Mouse (Mus musculus) liver, embryonic 15.5 days (tissue): Measurements from ENCODE around the gene P4ha1. TPM values are rescaled to one million over a fixed set of nuclear protein-coding genes. Genes with fewer than 3 reads are reported as not detected.
"Not testable (repeated sequence)": the region's sequence is repeated elsewhere in the genome, so short reads cannot be mapped to it uniquely, and the experiment has no call there.

Source experiments
- ATAC-seq: fragments of 200-750 bp; cut with Nextera tagmentation; 2 replicates; pipeline ENCODE4 v1.8.0; 2017; ENCODE audit warnings: moderate number of reproducible peaks, mild to moderate bottlenecking, moderate library complexity; ENCODE audit not compliant: insufficient read depth
- H3K27ac ChIP-seq: fragments of 300-500 bp; sonication (generic); replicated peaks from 2 replicates; pipeline ENCODE4 v1.5.1; 2015; ENCODE audit warnings: mild to moderate bottlenecking, inconsistent platforms
- H3K27me3 ChIP-seq: fragments of 300-500 bp; sonication (generic); 2 replicates; pipeline ENCODE4 v1.6.1; 2015; ENCODE audit warnings: mild to moderate bottlenecking, inconsistent platforms
- H3K36me3 ChIP-seq: fragments of 300-500 bp; sonication (generic); replicated peaks from 2 replicates; pipeline ENCODE4 v1.6.1; 2015; ENCODE audit warnings: moderate library complexity, mild to moderate bottlenecking, inconsistent platforms
- H3K4me1 ChIP-seq: fragments of 300-500 bp; sonication (generic); replicated peaks from 2 replicates; pipeline ENCODE4 v1.6.1; 2015; ENCODE audit warnings: inconsistent platforms
- H3K4me2 ChIP-seq: fragments of 300-500 bp; sonication (generic); 2 replicates; pipeline ENCODE4 v1.6.1; 2015; ENCODE audit warnings: moderate library complexity, mild to moderate bottlenecking, inconsistent platforms
- H3K4me3 ChIP-seq: fragments of 300-500 bp; sonication (generic); replicated peaks from 2 replicates; pipeline ENCODE4 v1.5.1; 2015; ENCODE audit warnings: mild to moderate bottlenecking, inconsistent platforms
- H3K9ac ChIP-seq: fragments of 300-500 bp; sonication (generic); 2 replicates; pipeline ENCODE4 v1.6.1; 2015; ENCODE audit warnings: moderate library complexity, mild to moderate bottlenecking, inconsistent platforms
- H3K9me3 ChIP-seq: fragments of 300-500 bp; sonication (generic); replicated peaks from 2 replicates; pipeline ENCODE4 v1.6.1; 2016; ENCODE audit warnings: inconsistent platforms
- WGBS: fragments of 180-500 bp; shearing (Covaris S2); methylation state at CpG from one replicate; pipeline ENCODE4 v1.1.7; 2015; ENCODE audit warnings: mixed read lengths; ENCODE audit not compliant: insufficient replicate concordance; 5-methylcytosine and 5-hydroxymethylcytosine counted together
- polyA plus RNA-seq: library from polyadenylated mRNA; unstranded; fragments of >200 nt; fragmentation: Nextera tagmentation; extraction: Ambion mirVana; gene quantifications from 2 replicates; pipeline ENCODE4 v1.2.1, GENCODE M21; 2015

The P4ha1 gene
- polyA plus RNA-seq, 1 experiment from 2014 or later: 13.6 TPM

DNA sequence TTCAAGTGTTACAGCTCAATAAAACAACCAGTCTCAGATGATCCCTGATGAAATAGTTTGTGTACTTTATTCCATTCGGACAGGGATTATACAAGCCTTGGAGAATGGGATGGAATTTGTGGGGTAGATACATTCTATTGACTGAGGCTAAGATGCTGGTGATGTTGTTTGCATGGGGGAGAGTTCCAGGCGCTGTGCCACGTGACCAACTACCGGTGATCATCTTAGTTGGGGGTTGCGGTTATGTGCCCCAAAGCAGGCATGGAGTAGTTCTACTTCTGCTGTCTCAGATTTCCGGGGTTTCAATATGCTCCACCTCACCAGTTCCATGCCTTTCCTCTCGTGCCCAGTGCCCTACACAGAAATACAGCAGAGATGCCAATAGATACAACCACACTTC is 31.0 kb upstream of the P4ha1 start:
- H3K4me2 ChIP-seq: no peak overlapping the region
- no peak overlapping the region for H3K27ac ChIP-seq
- H3K9me3 ChIP-seq: no peaks in the 10 kb centered on the region
- no peak overlapping the region for H3K4me3 ChIP-seq
- H3K9ac ChIP-seq: no peak overlapping the region
- no peaks in the 10 kb centered on the region for H3K27me3 ChIP-seq
- no peak for ATAC-seq
- WGBS: 64% methylated on average over 7 of the region's 7 CpGs
- H3K36me3 ChIP-seq: no peaks in the 10 kb centered on the region
- peaks cover 15% of the 10 kb centered on the region; the same call in 1 of the 2 replicates for H3K4me1 ChIP-seq

DNA sequence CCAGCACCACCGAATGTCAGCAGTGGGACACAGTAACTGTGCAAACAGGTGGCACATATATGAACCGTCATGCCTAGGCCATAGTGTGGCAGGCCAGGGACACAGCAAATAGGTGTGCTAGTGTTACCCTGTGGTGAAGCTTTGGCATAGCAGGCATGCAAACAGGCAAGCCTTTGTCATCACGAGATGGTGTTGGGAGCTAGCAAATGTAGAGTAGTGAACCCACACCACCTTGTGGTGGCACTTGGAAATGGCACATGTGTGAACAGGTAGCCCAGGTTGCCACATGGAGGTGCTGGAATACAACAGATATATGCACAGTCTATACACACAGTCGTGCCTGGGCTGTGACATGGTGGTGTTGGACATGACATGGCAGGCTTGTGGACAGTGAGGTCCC is 30.5 kb upstream of the P4ha1 start:
- no peak overlapping the region for H3K4me2 ChIP-seq
- no peaks in the 10 kb centered on the region for H3K36me3 ChIP-seq
- H3K4me3 ChIP-seq: no peak overlapping the region
- H3K9me3 ChIP-seq: no peaks in the 10 kb centered on the region
- no peaks in the 10 kb centered on the region for H3K27me3 ChIP-seq
- WGBS: 27% methylated on average over 4 of the region's 4 CpGs
- no peak overlapping the region for H3K9ac ChIP-seq
- H3K4me1 ChIP-seq: peaks cover 10% of the 10 kb centered on the region; the same call in 1 of the 2 replicates
- H3K27ac ChIP-seq: no peak overlapping the region
- no peak; the same call in 1 of the 2 replicates for ATAC-seq

DNA sequence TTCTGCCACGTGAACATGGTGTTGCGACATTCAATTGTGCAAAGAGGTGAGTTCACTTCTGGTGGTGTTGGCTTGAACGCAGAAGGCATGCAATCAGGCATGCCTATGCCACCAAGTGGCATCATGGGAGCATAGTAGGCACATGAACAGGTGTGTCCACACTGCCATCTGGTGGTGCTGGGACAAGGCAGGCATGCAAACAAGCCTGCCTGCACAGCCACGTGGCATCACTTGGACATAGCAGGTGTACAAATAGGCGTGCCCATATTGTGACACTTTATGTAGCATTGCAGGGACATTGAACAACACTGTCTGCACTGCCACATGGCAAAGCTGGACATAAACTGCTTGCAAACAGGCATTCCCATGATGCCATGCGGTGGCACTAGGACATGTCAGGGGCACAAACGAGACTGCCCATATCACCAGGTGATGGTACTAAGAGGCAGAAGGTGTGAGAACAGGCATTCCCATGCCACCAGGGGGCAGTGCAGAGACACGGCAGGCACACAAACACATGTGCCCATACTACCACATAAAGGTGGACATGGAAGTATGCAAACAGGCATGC is 27.8 kb upstream of the P4ha1 start:
- 0 out of 2 replicates have a peak, but pooled peaks cover 6% of the 10 kb centered on the region for H3K4me1 ChIP-seq
- ATAC-seq: no peak
- 45% methylated on average over 8 of the region's 8 CpGs for WGBS

DNA sequence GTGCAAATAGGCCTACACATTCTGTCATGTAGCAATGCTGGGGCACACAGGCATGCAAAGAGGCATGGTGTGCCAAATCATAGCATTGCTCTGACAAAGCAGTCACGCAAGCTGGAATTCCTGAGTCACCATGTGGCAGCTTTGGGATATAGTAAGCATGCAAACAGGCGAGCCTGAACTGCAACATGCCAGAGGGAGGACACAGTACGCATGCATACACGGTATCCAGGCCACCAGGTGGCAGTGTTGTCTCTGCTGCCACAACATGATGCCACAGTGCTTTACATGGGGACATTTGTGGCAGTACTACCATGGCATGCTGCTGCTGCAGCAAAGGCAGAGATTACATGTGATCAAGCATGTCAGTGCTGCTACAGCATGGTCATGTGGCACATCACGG is 26.8 kb upstream of the P4ha1 start:
- WGBS: 23% methylated on average over 5 of the region's 5 CpGs
- H3K4me1 ChIP-seq: 0 out of 2 replicates have a peak, but pooled peaks cover 4% of the 10 kb centered on the region
- H3K27ac ChIP-seq: no peak overlapping the region
- no peaks in the 10 kb centered on the region for H3K9me3 ChIP-seq
- no peak overlapping the region for H3K4me3 ChIP-seq
- peak; percentile 49; the same call in 1 of the 2 replicates for ATAC-seq
- H3K9ac ChIP-seq: no peak overlapping the region
- no peaks in the 10 kb centered on the region for H3K27me3 ChIP-seq
- no peak overlapping the region for H3K4me2 ChIP-seq
- no peaks in the 10 kb centered on the region for H3K36me3 ChIP-seq

More for the DNA sequence above, 27.8 kb upstream of the P4ha1 start:
- H3K9me3 ChIP-seq: no peaks in the 10 kb centered on the region
- H3K4me3 ChIP-seq: no peak overlapping the region
- no peak overlapping the region for H3K27ac ChIP-seq
- no peak overlapping the region for H3K4me2 ChIP-seq
- no peaks in the 10 kb centered on the region for H3K27me3 ChIP-seq
- H3K36me3 ChIP-seq: no peaks in the 10 kb centered on the region
- H3K9ac ChIP-seq: no peak overlapping the region

DNA sequence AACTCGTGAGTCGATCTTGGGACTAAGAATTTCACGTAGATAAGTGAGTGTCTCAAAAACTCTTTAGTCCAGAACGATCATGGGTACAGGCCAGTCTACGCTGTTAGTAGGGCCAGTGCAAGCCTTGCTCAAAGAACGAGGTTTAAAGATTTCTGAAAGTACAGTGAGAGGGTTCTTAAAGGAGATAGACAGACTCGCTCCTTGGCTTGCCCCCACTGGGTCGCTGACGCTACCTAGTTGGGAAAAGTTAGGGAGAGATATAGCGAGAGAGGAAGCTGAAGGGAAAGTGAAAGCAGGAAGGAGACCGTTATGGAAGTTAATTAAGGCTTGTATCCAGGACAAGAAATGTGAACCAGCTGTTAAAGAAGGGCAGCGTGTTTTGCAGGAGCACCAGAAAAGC is 20.4 kb upstream of the P4ha1 start:
- 79% methylated on average over 12 of the region's 12 CpGs for WGBS
- H3K4me3 ChIP-seq, H3K4me2 ChIP-seq, H3K27me3 ChIP-seq, H3K9ac ChIP-seq, ATAC-seq, H3K36me3 ChIP-seq, H3K9me3 ChIP-seq, H3K4me1 ChIP-seq, H3K27ac ChIP-seq: not testable (repeated sequence)

DNA sequence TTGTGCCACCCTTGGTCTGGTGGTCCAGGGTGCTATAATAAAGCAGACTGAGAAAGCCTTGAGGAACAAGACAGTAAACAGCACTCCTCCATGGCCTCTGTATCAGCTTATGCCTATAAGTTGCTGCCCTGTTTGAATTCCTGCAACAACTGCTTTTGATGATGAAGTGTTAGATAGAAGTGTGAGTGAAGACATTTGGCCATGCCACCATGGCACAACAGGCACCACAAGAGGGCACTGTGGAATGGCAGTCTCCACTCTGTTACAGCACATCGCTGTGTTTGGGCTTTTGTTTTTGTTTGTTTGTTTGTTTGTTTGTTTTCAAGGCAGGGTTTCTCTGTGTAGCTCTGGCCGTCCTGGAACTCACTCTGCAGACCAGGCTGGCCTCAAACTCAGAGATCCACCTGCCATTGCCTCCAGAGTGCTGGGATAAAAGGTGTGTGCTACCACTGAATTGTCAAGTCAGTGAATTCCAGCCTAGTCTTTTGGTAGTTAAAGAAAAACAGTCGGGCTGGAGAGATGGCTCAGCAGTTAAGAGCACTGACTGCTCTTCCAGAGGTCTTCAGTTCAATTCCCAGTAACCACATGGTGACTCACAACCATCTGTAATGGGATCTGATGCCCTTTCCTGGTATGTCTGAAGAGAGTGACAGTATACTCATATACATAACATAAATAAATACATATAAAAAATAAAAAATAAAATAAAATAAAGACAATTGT is 13.9 kb upstream of the P4ha1 start:
- Histone ChIP-seq H3K27me3 (no peaks in the 10 kb centered on the region), H3K4me3 (no peak overlapping the region), H3K36me3 (no peaks in the 10 kb centered on the region), H3K4me2 (no peak overlapping the region), H3K9ac (no peak overlapping the region), H3K4me1 (no peaks in the 10 kb centered on the region), H3K9me3 (no peaks in the 10 kb centered on the region), H3K27ac (no peak overlapping the region)
- ATAC-seq: no peak
- 32% methylated on average over 3 of the region's 3 CpGs for WGBS

DNA sequence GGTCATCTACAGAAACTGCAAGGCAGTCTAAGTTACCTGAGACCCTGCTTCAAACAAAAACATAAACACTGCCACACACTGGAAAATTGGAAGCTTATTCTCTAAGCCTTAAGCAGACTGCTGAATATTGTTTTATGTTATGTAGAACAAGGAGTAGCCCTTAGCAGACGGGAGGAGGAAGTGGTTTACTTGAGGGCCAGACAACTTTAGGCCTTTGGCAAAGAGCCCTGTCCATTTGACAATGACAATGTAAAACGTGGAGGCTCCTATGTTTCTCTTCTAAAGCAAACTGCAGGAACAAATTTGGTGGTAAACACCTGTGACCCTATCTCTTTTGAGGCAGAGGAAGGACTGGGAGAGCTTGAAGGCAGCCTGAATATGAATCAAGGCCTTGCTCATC is 13.0 kb upstream of the P4ha1 start:
- Histone ChIP-seq H3K36me3 (no peaks in the 10 kb centered on the region), H3K27ac (no peak overlapping the region), H3K9me3 (no peaks in the 10 kb centered on the region), H3K4me1 (no peaks in the 10 kb centered on the region), H3K27me3 (no peaks in the 10 kb centered on the region), H3K9ac (no peak overlapping the region), H3K4me3 (no peak overlapping the region), H3K4me2 (no peak overlapping the region)
- ATAC-seq: no peak
- WGBS: 18% methylated on average over 2 of the region's 2 CpGs

DNA sequence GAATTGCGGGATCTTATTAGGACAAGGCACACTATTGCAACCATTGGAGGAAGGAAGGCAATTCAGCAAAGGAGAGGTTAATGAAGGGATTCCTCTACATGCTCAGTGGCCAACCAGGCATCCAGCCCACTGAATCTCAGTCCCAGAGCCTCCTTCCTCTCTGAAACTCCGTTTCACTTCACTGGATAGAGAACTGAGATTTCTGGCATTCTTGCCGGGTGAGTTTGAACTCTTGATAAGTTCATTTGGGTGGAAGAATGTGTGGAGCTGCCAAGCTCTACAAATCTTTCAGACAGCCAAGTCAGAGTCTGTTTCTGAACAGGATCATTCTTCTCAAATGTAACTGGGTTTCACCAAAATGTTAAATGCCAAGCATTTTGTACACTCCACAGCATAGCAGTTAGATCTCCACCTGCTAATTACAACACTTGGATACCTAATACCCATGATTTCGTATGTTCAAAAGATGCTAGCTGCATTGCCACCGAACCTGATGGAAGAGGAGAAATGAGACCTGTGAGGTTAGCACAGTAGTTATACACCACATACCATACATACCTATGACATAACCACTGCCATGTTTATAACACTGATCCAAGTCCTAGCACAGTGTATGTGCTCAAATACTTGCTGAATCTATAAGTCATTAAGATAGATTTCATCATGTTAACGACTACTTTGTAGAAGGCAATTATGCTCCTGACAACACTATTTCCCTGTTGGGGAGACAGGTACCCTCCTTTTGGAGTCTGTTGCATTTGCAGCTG is 12.2 kb upstream of the P4ha1 start:
- Histone ChIP-seq H3K36me3 (no peaks in the 10 kb centered on the region), H3K27me3 (no peaks in the 10 kb centered on the region), H3K4me1 (no peaks in the 10 kb centered on the region), H3K9me3 (no peaks in the 10 kb centered on the region), H3K9ac (no peak overlapping the region), H3K4me3 (no peak overlapping the region), H3K4me2 (no peak overlapping the region), H3K27ac (no peak overlapping the region)
- WGBS: 59% methylated on average over 6 of the region's 6 CpGs
- no peak for ATAC-seq

DNA sequence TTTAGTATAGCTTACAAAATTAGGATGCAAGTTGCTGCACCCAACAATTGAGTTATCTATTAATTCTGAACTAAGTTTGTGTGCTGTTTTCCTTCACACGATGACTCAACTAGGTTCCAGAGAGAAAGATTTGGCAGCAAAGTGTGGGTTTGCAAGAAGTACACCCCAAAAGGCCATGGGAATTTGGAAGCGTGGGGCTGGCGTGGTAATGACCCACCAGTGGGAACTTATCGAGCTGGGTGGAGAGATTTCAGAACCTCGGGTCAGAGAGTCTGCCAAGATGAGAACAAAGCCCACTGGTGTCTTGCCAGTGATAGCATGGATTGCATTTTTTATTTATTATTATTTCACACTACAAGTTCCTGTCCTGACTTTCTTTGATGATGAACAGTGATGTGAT is 11.2 kb upstream of the P4ha1 start:
- Histone ChIP-seq H3K4me2 (no peak overlapping the region), H3K4me3 (no peak overlapping the region), H3K9me3 (no peaks in the 10 kb centered on the region), H3K36me3 (no peaks in the 10 kb centered on the region), H3K27ac (no peak overlapping the region), H3K4me1 (no peaks in the 10 kb centered on the region), H3K9ac (no peak overlapping the region), H3K27me3 (no peaks in the 10 kb centered on the region)
- 68% methylated on average over 5 of the region's 5 CpGs for WGBS
- no peak for ATAC-seq

DNA sequence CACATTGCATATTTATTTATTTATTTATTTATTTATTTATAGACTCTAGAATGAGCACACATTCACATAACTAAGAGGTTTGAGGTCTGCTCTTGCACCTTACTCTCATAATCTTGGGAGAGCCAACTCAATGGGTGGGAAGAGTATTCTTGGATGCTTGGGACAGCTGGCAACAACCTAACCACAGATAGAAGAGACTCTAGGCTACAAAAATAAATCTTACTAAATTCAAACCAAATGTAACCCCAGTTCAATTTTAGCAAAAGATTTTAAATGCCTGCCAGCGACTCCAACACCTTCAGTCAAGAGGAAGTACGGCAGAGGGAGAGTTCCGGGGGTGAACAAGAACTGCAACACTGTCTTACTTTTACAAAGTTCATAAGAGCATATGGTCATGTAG is 2.0 kb upstream of the P4ha1 start:
- Histone ChIP-seq H3K27me3 (no peaks in the 10 kb centered on the region), H3K4me3 (no peak overlapping the region), H3K9ac (no peak overlapping the region), H3K4me1 (peaks cover 26% of the 10 kb centered on the region), H3K36me3 (no peaks in the 10 kb centered on the region), H3K27ac (no peak overlapping the region), H3K4me2 (no peak overlapping the region), H3K9me3 (no peaks in the 10 kb centered on the region)
- 59% methylated on average over 3 of the region's 3 CpGs for WGBS
- no peak for ATAC-seq

DNA sequence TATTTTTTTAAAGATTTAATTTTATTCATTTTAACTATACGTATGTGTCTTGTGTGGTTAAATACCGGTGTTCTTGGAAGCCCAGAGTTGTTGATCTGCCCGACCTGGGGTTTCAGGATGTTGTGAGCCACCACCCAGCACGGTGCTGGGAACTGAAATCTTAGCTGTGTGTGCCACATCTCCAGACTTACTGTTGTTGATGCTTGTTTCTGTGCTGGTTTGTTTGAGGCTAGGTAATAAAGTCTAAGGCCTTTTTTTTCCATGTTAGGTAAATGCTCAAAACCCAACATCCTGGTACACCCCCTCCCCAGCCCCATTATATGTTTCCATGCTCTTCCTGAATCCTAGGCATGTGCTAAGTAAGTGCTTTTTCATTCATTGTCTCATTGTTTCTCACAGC is 825 bp upstream of the P4ha1 start:
- peak overlapping the region; percentile 93; the same call in 1 of the 2 replicates for H3K9ac ChIP-seq

More for the DNA sequence above, 825 bp upstream of the P4ha1 start:
- Histone ChIP-seq H3K9me3 (no peaks in the 10 kb centered on the region), H3K27me3 (no peaks in the 10 kb centered on the region), H3K4me1 (peaks cover 27% of the 10 kb centered on the region), H3K27ac (peak overlapping the region; percentile 88; the same call in 1 of the 2 replicates), H3K36me3 (no peaks in the 10 kb centered on the region), H3K4me3 (peak overlapping the region; percentile 90), H3K4me2 (peak overlapping the region; percentile 94)
- WGBS: 55% methylated on average over 4 of the region's 4 CpGs
- no peak for ATAC-seq
